ENCODE assay signal across 35 mouse cellular contexts in genomic region chr2:150745016-150745415, GRCm38 (mm10). TPM values are rescaled to one million over a fixed set of nuclear protein-coding genes. Genes with fewer than 3 reads are reported as not detected.
"Had no signal": no experiment of that assay in that cellular context is flagged by ENCODE, and none has a peak within 500 bp of the region (broad histone marks: within the 10 kb centered on the region; RNA-seq: fewer than 3 reads in every experiment).

No protein-coding gene starts in this region.

- DNase-seq: gastrocnemius, postnatal 14 days; gastrocnemius, postnatal 36 days; heart, adult 18-20 months; heart, postnatal 10 days; kidney, adult 11 months; kidney, adult 8-10 months; kidney, postnatal 10 days; kidney, postnatal 25 days; kidney, postnatal 4 days; layer of hippocampus, adult 9-11 months; layer of hippocampus, postnatal 36 days had no signal

- H3K27me3 ChIP-seq: heart, embryonic 12.5 days had no signal

- H3K27ac ChIP-seq: heart, embryonic 10.5 days; hindbrain, embryonic 13.5 days; hindbrain, embryonic 15.5 days; hindbrain, postnatal 0 days; limb, embryonic 10.5 days; limb, embryonic 12.5 days; liver, embryonic 12.5 days; liver, embryonic 14.5 days had no signal

- H3K4me3 ChIP-seq: heart, embryonic 10.5 days; heart, embryonic 12.5 days; hindbrain, embryonic 13.5 days; hindbrain, embryonic 15.5 days; limb, embryonic 10.5 days; limb, embryonic 12.5 days; liver, embryonic 12.5 days had no signal

- H3K36me3 ChIP-seq: heart, embryonic 10.5 days; heart, embryonic 12.5 days; hindbrain, embryonic 13.5 days; hindbrain, embryonic 15.5 days; limb, embryonic 10.5 days; limb, embryonic 12.5 days; liver, embryonic 12.5 days had no signal

RNA-seq across cellular contexts. Expression of gene Vsx1, which starts 55.9 kb away (rescaled TPM):
- total RNA-seq: gastrocnemius, adult 8-10 months; gastrocnemius, postnatal 14 days; gastrocnemius, postnatal 36 days; heart, postnatal 10 days; hematopoietic stem cell, adult 5-6 weeks; layer of hippocampus, adult 18-20 months; layer of hippocampus, adult 8-10 months; left cerebral cortex, adult 18-20 months; left cerebral cortex, adult 8-10 months; left cerebral cortex, postnatal 10 days; left cerebral cortex, postnatal 25 days; liver, adult 2 months had no signal
- polyA plus RNA-seq: gonadal fat pad, adult 2 months; heart, embryonic 10.5 days; heart, embryonic 12.5 days; heart, embryonic 14.5 days; heart, embryonic 16.5 days; intestine, embryonic 14.5 days; kidney, embryonic 14.5 days; kidney, embryonic 16.5 days; limb, embryonic 10.5 days; limb, embryonic 12.5 days; liver, adult 2 months; liver, embryonic 12.5 days; liver, embryonic 14.5 days had no signal
